Mouse (Mus musculus) testis, adult 2 months (tissue): Measurements from ENCODE around the gene Scg3. TPM values are rescaled to one million over a fixed set of nuclear protein-coding genes. Genes with fewer than 3 reads are reported as not detected.
"Not testable (repeated sequence)": the region's sequence is repeated elsewhere in the genome, so short reads cannot be mapped to it uniquely, and the experiment has no call there.

ENCODE experiments used
- H3K27ac ChIP-seq: fragments of 200-500 bp; 2 replicates; pipeline ENCODE4 v1.5.1; 2012; ENCODE audit warnings: low read depth, low read length; ENCODE audit not compliant: control insufficient read depth, insufficient read depth
- H3K27me3 ChIP-seq: fragments of 200-500 bp; 2 replicates; pipeline ENCODE4 v1.6.1; 2012; ENCODE audit warnings: mild to moderate bottlenecking, low read length, moderate library complexity; ENCODE audit not compliant: control insufficient read depth, insufficient read depth
- H3K36me3 ChIP-seq: fragments of 200-500 bp; 2 replicates; pipeline ENCODE4 v1.6.1; 2012; ENCODE audit warnings: mild to moderate bottlenecking, low read length; ENCODE audit not compliant: control insufficient read depth, insufficient read depth
- H3K4me1 ChIP-seq: fragments of 200-500 bp; 2 replicates; pipeline ENCODE4 v1.6.1; 2012; ENCODE audit warnings: low read length; ENCODE audit not compliant: control insufficient read depth, insufficient read depth
- H3K4me3 ChIP-seq: fragments of 200-500 bp; 2 replicates; pipeline ENCODE4 v1.5.1; 2012; ENCODE audit warnings: low read depth, mild to moderate bottlenecking, low read length, moderate library complexity, mixed read lengths; ENCODE audit not compliant: control insufficient read depth
- CTCF ChIP-seq: fragments of 200-500 bp; IDR thresholded peaks from 2 replicates; pipeline ENCODE4 v1.5.1; 2012; ENCODE audit warnings: low read depth, mild to moderate bottlenecking, inconsistent platforms, low read length, moderate library complexity; ENCODE audit not compliant: control insufficient read depth, insufficient read depth, insufficient replicate concordance
- POLR2A ChIP-seq: fragments of 200-500 bp; IDR thresholded peaks from 2 replicates; pipeline ENCODE4 v1.6.1; 2012; ENCODE audit warnings: low read depth, mild to moderate bottlenecking, inconsistent platforms, low read length, moderate library complexity; ENCODE audit not compliant: control insufficient read depth
- polyA plus RNA-seq: library from polyadenylated mRNA; depleted of rRNA; stranded (reverse); fragments of >200 nt; gene quantifications from 2 replicates; pipeline ENCODE4 v1.2.3, GENCODE M21; 2012

Gene Scg3
- polyA plus RNA-seq, 1 experiment = 0.52 TPM

GRCm38 (mm10) chr9:75625556-75626307, 58.1 kb downstream of the Scg3 start, which contains the start of gene Lysmd2:
TSS of gene Lysmd2 (plus strand) at chr9:75625741.
- TF ChIP-seq POLR2A (0 out of 2 replicates have a peak, but pooled peaks have one; percentile 33), CTCF (no peak)
- Histone ChIP-seq H3K4me3 (peak within 1 kb of the TSS; percentile 88), H3K27ac (peak within 1 kb of the TSS; percentile 66)

GRCm38 (mm10) chr9:75624983-75625555, 58.8 kb downstream of the Scg3 start:
- peak overlapping the region; percentile 28 for H3K27ac ChIP-seq
- H3K36me3 ChIP-seq = no peaks in the 10 kb centered on the region
- TF ChIP-seq POLR2A = no peak
- TF ChIP-seq CTCF = no peak

More at GRCm38 (mm10) chr9:75625556-75626307, 58.1 kb downstream of the Scg3 start, which contains the start of gene Lysmd2:
- H3K36me3 ChIP-seq = no peaks in the 10 kb centered on the region
- peaks cover 2% of the 10 kb centered on the region; the same call in 1 of the 2 replicates for H3K27me3 ChIP-seq
- H3K4me1 ChIP-seq = peaks cover 12% of the 10 kb centered on the region

GRCm38 (mm10) chr9:75621428-75621827, 62.4 kb downstream of the Scg3 start:
- Histone ChIP-seq H3K4me3 (no peak overlapping the region), H3K36me3 (no peaks in the 10 kb centered on the region), H3K27me3 (peaks cover 2% of the 10 kb centered on the region; the same call in 1 of the 2 replicates), H3K4me1 (peaks cover 12% of the 10 kb centered on the region), H3K27ac (no peak overlapping the region)
- TF ChIP-seq POLR2A (no peak), CTCF (no peak)

More at GRCm38 (mm10) chr9:75624983-75625555, 58.8 kb downstream of the Scg3 start:
- peaks cover 12% of the 10 kb centered on the region for H3K4me1 ChIP-seq
- peaks cover 2% of the 10 kb centered on the region; the same call in 1 of the 2 replicates for H3K27me3 ChIP-seq
- peak overlapping the region; percentile 88 for H3K4me3 ChIP-seq

DNA sequence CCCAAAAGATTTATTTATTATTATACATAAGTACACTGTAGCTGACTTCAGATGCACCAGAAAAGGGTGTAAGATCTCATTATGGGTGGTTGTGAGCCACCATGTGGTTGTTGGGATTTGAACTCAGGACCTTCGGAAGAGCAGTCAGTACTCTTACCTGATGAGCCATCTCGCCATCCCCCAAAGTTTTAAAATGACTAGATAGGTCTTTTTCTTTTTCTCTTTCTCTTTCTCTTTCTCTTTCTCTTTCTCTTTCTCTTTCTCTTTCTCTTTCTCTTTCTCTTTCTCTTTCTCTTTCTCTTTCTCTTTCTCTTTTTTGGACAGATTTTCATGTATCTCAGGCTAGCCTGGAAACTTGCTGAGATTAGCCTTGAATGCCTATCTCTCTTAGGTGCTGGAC, 64.1 kb downstream of the Scg3 start:
- not testable (repeated sequence) for H3K4me3 ChIP-seq, H3K27me3 ChIP-seq, H3K27ac ChIP-seq, H3K36me3 ChIP-seq, H3K4me1 ChIP-seq

DNA sequence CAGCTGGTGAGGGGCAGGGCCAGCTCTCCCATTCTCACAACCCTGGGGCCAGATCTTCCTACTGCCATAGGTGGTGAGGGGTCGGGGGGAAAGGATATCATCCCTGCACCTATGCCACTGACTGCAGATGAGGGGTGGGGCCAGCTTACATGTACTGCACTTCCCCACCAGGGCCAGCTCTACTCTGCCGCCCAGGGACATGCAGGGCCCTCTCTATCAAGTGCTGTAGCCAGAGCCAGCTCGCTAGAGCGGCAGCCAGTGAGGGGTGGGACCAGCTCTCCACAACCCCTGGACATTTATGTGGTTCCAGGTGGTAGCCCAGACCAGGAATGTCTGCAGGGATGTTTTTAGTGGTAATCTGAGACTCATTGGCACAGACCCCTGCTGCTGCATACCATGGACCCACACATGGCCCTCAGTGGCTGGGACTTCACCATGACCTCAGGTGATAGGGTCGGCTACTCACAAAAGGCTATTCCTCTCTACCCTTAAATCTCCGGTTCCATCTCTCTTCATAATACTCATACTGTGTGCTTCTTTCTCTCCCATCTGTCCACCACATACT, 64.9 kb downstream of the Scg3 start:
- Histone ChIP-seq H3K4me3 (no peak overlapping the region), H3K27ac (no peak overlapping the region), H3K36me3 (no peaks in the 10 kb centered on the region), H3K4me1 (no peaks in the 10 kb centered on the region), H3K27me3 (no peaks in the 10 kb centered on the region)
- TF ChIP-seq POLR2A (no peak), CTCF (no peak)

DNA sequence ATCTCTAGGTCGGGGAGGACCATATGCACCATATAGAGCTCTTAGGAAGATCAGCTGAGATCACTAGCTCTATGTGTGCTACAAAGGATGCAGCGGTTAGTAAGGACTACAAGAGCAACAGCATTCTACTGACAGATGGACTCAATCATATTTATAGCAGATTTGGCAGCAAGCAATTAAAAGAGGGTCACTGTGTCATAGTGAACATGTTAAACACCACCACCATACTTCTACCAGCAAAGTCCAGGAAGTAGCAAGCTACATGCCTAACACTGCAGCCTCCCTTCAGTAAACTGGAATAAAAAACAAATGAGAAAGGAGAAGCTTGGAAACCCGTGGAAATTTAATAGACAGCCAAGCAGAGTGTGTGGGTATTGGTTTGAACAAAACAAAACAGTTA, 67.3 kb downstream of the Scg3 start:
- Histone ChIP-seq H3K4me1 (no peaks in the 10 kb centered on the region), H3K27ac (no peak overlapping the region), H3K36me3 (no peaks in the 10 kb centered on the region), H3K27me3 (no peaks in the 10 kb centered on the region), H3K4me3 (no peak overlapping the region)
- TF ChIP-seq POLR2A = no peak
- TF ChIP-seq CTCF = no peak

GRCm38 (mm10) chr9:75610571-75611493, 73.0 kb downstream of the Scg3 start, which contains the start of gene Tmod2:
TSS of gene Tmod2 (minus strand) at chr9:75611325.
- Histone ChIP-seq H3K27me3 (no peaks in the 10 kb centered on the region), H3K36me3 (no peaks in the 10 kb centered on the region), H3K4me3 (peak within 1 kb of the TSS; percentile 85), H3K4me1 (peaks cover 11% of the 10 kb centered on the region), H3K27ac (no peak within 1 kb of the TSS)
- TF ChIP-seq POLR2A (no peak), CTCF (no peak)
